Mouse (Mus musculus) stomach, embryonic 14.5 days (tissue): ENCODE results near the gene Gm49396. TPM values are rescaled to one million over a fixed set of nuclear protein-coding genes. Genes with fewer than 3 reads are reported as not detected.
A peak's percentile ranks its signal among the peaks of the same experiment; 100 is the strongest.

Source experiments
- ATAC-seq: fragments of 200-750 bp; cut with Nextera tagmentation; 2 replicates; pipeline ENCODE4 v1.8.0; 2017; ENCODE audit warnings: low read depth, moderate TSS enrichment; ENCODE audit not compliant: insufficient number of reproducible peaks, insufficient read depth, low FRiP score
- H3K27ac ChIP-seq: fragments of 300-500 bp; sonication (generic); 2 replicates; pipeline ENCODE4 v1.5.1; 2014; ENCODE audit warnings: mild to moderate bottlenecking, low read length, moderate library complexity, mixed read lengths
- H3K27me3 ChIP-seq: fragments of 300-500 bp; sonication (generic); 2 replicates; pipeline ENCODE4 v1.6.1; 2014; ENCODE audit warnings: low read length, control low read depth, mixed read lengths; ENCODE audit not compliant: control insufficient read depth, insufficient read depth
- H3K36me3 ChIP-seq: fragments of 300-500 bp; sonication (generic); 2 replicates; pipeline ENCODE4 v1.6.1; 2014; ENCODE audit warnings: mild to moderate bottlenecking, control low read depth, low read length, moderate library complexity, mixed read lengths; ENCODE audit not compliant: control insufficient read depth, insufficient read depth
- H3K4me1 ChIP-seq: fragments of 300-500 bp; sonication (generic); 2 replicates; pipeline ENCODE4 v1.6.1; 2014; ENCODE audit warnings: low read length, control low read depth, mixed read lengths; ENCODE audit not compliant: control insufficient read depth, insufficient read depth
- H3K4me2 ChIP-seq: fragments of 300-500 bp; sonication (generic); replicated peaks from 2 replicates; pipeline ENCODE4 v1.6.1; 2014; ENCODE audit warnings: low read depth, low read length, control low read depth
- H3K4me3 ChIP-seq: fragments of 300-500 bp; sonication (generic); 2 replicates; pipeline ENCODE4 v1.5.1; 2014; ENCODE audit warnings: low read depth, low read length, control low read depth
- H3K9ac ChIP-seq: fragments of 300-500 bp; sonication (generic); replicated peaks from 2 replicates; pipeline ENCODE4 v1.6.1; 2014; ENCODE audit warnings: low read depth, mild to moderate bottlenecking, control low read depth, low read length, moderate library complexity, mixed read lengths
- H3K9me3 ChIP-seq: fragments of 300-500 bp; sonication (generic); 2 replicates; pipeline ENCODE4 v1.6.1; 2016; ENCODE audit warnings: low read depth, low read length, control low read depth; ENCODE audit not compliant: control insufficient read depth
- WGBS: fragments of 180-500 bp; shearing (Covaris S2); extraction: QIAGEN DNeasy Blood & Tissue Kit; methylation state at CpG from one replicate; pipeline ENCODE4 v1.1.7; 2014; 5-methylcytosine and 5-hydroxymethylcytosine counted together
- polyA plus RNA-seq: library from polyadenylated mRNA; unstranded; fragments of >200 nt; fragmentation: Nextera tagmentation; extraction: Ambion mirVana; gene quantifications from 2 replicates; pipeline ENCODE4 v1.2.1, GENCODE M21; 2014

Gm49396 gene
- polyA plus RNA-seq: 7.1 and 10.0 TPM in 2 replicates

- H3K4me3 ChIP-seq: peak within 1 kb of the TSS; percentile 59
- H3K27ac ChIP-seq: peak within 1 kb of the TSS; percentile 96
- peaks cover 7% of the 10 kb centered on the region; the same call in 1 of the 2 replicates for H3K4me1 ChIP-seq
- H3K9me3 ChIP-seq: no peaks in the 10 kb centered on the region
- H3K9ac ChIP-seq: peak within 1 kb of the TSS; percentile 55
- no peaks in the 10 kb centered on the region for H3K27me3 ChIP-seq
- ATAC-seq: peak; percentile 87
- under 1% methylated on average over 45 of the region's 45 CpGs for WGBS
- H3K36me3 ChIP-seq: peaks cover 17% of the 10 kb centered on the region
- peak within 1 kb of the TSS; percentile 77 for H3K4me2 ChIP-seq
Measured at GRCm38 (mm10) chr7:30563117-30563905, at the start of gene Gm49396, which contains the start of the genes U2af1l4 and Psenen. Gm49396 (plus strand) TSS chr7:30563344. U2af1l4 (plus strand) TSS chr7:30563301. Psenen (minus strand) TSS chr7:30563627.

GRCm38 (mm10) chr7:30515003-30515760, 48.0 kb upstream of the Gm49396 start:
- H3K9me3 ChIP-seq: no peaks in the 10 kb centered on the region
- ATAC-seq: no peak
- no peaks in the 10 kb centered on the region for H3K27me3 ChIP-seq
- no peaks in the 10 kb centered on the region for H3K36me3 ChIP-seq
- no peaks in the 10 kb centered on the region for H3K4me1 ChIP-seq
- WGBS: 55% methylated on average over 24 of the region's 24 CpGs
- no peak overlapping the region for H3K4me2 ChIP-seq
- H3K4me3 ChIP-seq: no peak overlapping the region
- H3K9ac ChIP-seq: no peak overlapping the region
- H3K27ac ChIP-seq: no peak overlapping the region

DNA sequence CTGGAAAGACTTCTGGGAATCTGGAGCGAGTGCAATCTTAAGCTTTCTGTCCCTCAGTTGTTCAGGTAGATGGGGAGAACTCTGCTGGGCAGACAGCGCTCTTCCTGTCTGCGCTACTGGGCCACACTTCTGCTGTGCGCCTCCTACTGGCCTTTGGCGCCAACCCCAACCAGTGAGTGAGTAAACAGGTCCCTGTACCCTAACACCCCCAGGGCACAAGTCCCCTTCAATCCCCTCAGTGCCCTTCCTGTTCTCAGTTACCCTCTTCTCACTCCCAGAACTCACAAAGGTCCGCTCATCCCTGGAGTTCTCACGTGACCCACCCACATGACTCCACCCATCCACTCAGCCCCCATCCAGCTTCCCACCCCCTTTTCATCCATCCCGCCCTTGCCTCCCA, 44.8 kb upstream of the Gm49396 start:
- ATAC-seq: no peak
- H3K4me2 ChIP-seq: no peak overlapping the region
- no peaks in the 10 kb centered on the region for H3K27me3 ChIP-seq
- no peaks in the 10 kb centered on the region for H3K9me3 ChIP-seq
- H3K9ac ChIP-seq: no peak overlapping the region
- 36% methylated on average over 8 of the region's 8 CpGs for WGBS
- H3K27ac ChIP-seq: no peak overlapping the region
- H3K4me1 ChIP-seq: no peaks in the 10 kb centered on the region
- no peak overlapping the region for H3K4me3 ChIP-seq
- peaks cover 3% of the 10 kb centered on the region; the same call in 1 of the 2 replicates for H3K36me3 ChIP-seq

GRCm38 (mm10) chr7:30520396-30520795, 42.7 kb upstream of the Gm49396 start:
- Histone ChIP-seq H3K4me1 (no peaks in the 10 kb centered on the region), H3K4me3 (no peak overlapping the region), H3K27me3 (no peaks in the 10 kb centered on the region), H3K27ac (no peak overlapping the region), H3K4me2 (no peak overlapping the region), H3K36me3 (peaks cover 9% of the 10 kb centered on the region; the same call in 1 of the 2 replicates), H3K9me3 (no peaks in the 10 kb centered on the region), H3K9ac (no peak overlapping the region; the same call in 1 of the 2 replicates)
- ATAC-seq: no peak
- 79% methylated on average over 4 of the region's 4 CpGs for WGBS

- peaks cover 2% of the 10 kb centered on the region; the same call in 1 of the 2 replicates for H3K4me1 ChIP-seq
- ATAC-seq: no peak
- H3K9ac ChIP-seq: no peak overlapping the region; the same call in 1 of the 2 replicates
- H3K4me2 ChIP-seq: no peak overlapping the region
- H3K9me3 ChIP-seq: no peaks in the 10 kb centered on the region
- H3K27ac ChIP-seq: no peak overlapping the region
- H3K4me3 ChIP-seq: no peak overlapping the region
- H3K36me3 ChIP-seq: peaks cover 9% of the 10 kb centered on the region; the same call in 1 of the 2 replicates
- no peaks in the 10 kb centered on the region for H3K27me3 ChIP-seq
- 81% methylated on average over 5 of the region's 5 CpGs for WGBS
Measured at GRCm38 (mm10) chr7:30520856-30521255, 42.3 kb upstream of the Gm49396 start.

DNA sequence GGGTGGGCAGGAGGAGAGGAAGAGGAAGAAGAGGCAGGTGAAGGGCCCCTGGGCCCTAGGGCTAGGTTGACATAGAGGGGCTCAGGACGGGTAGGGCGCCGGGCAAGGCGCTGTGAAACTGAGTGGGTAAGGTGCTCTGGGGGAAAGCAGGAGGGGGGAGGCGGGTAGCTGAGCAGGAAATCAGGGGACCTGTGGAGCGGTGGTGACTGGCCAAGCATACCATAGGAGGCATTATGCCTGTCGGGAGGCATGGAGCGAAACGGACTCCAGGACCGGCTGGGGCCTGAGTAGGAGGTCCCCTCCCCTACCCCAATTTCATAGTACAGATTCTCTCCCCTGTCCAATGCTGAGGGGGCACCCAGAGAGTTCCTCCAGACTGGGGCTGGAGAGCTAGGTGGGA, 40.3 kb upstream of the Gm49396 start:
- no peak overlapping the region for H3K4me3 ChIP-seq
- 87% methylated on average over 10 of the region's 10 CpGs for WGBS
- no peak for ATAC-seq
- H3K27ac ChIP-seq: no peak overlapping the region
- no peak overlapping the region for H3K4me2 ChIP-seq
- H3K9me3 ChIP-seq: no peaks in the 10 kb centered on the region
- no peaks in the 10 kb centered on the region for H3K27me3 ChIP-seq
- peaks cover 13% of the 10 kb centered on the region; the same call in 1 of the 2 replicates for H3K36me3 ChIP-seq
- peaks cover 11% of the 10 kb centered on the region; the same call in 1 of the 2 replicates for H3K4me1 ChIP-seq
- no peak overlapping the region for H3K9ac ChIP-seq

- Histone ChIP-seq H3K27me3 (no peaks in the 10 kb centered on the region), H3K4me1 (peaks cover 11% of the 10 kb centered on the region; the same call in 1 of the 2 replicates), H3K4me3 (no peak overlapping the region), H3K9ac (no peak overlapping the region), H3K36me3 (peaks cover 28% of the 10 kb centered on the region; the same call in 1 of the 2 replicates), H3K4me2 (no peak overlapping the region), H3K9me3 (no peaks in the 10 kb centered on the region), H3K27ac (no peak overlapping the region)
- ATAC-seq: no peak
- 90% methylated on average over 6 of the region's 6 CpGs for WGBS
Measured at GRCm38 (mm10) chr7:30524487-30524886, 38.7 kb upstream of the Gm49396 start.

DNA sequence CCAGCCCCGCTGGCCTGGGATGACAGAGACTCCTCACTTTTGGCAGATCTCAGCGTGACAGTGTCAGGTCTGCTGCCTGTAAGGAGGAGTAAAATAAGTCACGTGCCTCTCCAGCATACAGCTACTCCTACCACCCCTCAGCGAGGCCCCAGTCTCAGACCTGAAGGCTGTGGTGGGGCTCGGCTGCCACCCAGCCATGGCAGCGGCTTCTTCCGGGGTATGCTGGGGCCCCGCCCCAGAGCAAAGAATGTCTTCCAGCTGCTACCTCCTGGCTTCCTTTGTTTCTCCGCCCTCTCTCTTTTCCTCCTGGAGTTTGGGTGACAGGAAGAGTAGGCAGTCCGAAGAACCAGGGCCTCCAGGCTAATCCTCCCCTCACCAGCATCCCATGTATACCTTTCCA, 37.2 kb upstream of the Gm49396 start:
- peak overlapping the region; percentile 10; the same call in 1 of the 2 replicates for H3K4me2 ChIP-seq
- ATAC-seq: no peak
- WGBS: 19% methylated on average over 10 of the region's 10 CpGs
- H3K27ac ChIP-seq: 0 out of 2 replicates have a peak overlapping the region, but pooled peaks have one; percentile 62
- no peak overlapping the region for H3K4me3 ChIP-seq
- H3K4me1 ChIP-seq: peaks cover 11% of the 10 kb centered on the region; the same call in 1 of the 2 replicates
- H3K9me3 ChIP-seq: no peaks in the 10 kb centered on the region
- H3K27me3 ChIP-seq: no peaks in the 10 kb centered on the region
- H3K36me3 ChIP-seq: peaks cover 39% of the 10 kb centered on the region; the same call in 1 of the 2 replicates
- H3K9ac ChIP-seq: peak overlapping the region; percentile 11; the same call in 1 of the 2 replicates
